In genomic region chr4:124755526-124755925, GRCm38 (mm10) we compare ENCODE assay signal across 1 mouse cellular context.
A peak's percentile ranks its signal among the peaks of the same experiment; 100 is the strongest.
TF ChIP-seq lines count a peak whose summit lies in the region.

No protein-coding gene starts in this region.

TF ChIP-seq in CH12.LX, 34 proteins besides CTCF, POLR2A, EP300 and RAD21:
- peak; percentile 34; the same call in 1 of the 2 replicates for TF ChIP-seq MEF2A (IDR thresholded peaks at IDR 0.05; ENCODE audit: borderline replicate concordance, low read depth, low read length)
- no peak for TF ChIP-seq USF2 (conservative IDR thresholded peaks at IDR 0.05; ENCODE audit: low read depth, low read length)
- TF ChIP-seq JUND (conservative IDR thresholded peaks at IDR 0.05; ENCODE audit: low read depth, low read length), result no peak
- no peak for TF ChIP-seq POLR2AphosphoS2 (IDR thresholded peaks at IDR 0.05; ENCODE audit: low read depth, low read length)
- no peak for TF ChIP-seq SIN3A (IDR thresholded peaks at IDR 0.05; ENCODE audit: low read length)
- TF ChIP-seq IRF4 (IDR thresholded peaks at IDR 0.05; ENCODE audit: low read depth, low read length), result no peak
- no peak for TF ChIP-seq MAX (IDR thresholded peaks at IDR 0.05; ENCODE audit: low read length)
- no peak for TF ChIP-seq NRF1 (IDR thresholded peaks at IDR 0.05; ENCODE audit: low read depth, low read length)
- TF ChIP-seq ETS1 (conservative IDR thresholded peaks at IDR 0.05; ENCODE audit: low read depth, low read length), result peak; percentile 28; the same call in 1 of the 2 replicates
